8 mouse cellular contexts compared by ENCODE assay signal in the genomic region with DNA sequence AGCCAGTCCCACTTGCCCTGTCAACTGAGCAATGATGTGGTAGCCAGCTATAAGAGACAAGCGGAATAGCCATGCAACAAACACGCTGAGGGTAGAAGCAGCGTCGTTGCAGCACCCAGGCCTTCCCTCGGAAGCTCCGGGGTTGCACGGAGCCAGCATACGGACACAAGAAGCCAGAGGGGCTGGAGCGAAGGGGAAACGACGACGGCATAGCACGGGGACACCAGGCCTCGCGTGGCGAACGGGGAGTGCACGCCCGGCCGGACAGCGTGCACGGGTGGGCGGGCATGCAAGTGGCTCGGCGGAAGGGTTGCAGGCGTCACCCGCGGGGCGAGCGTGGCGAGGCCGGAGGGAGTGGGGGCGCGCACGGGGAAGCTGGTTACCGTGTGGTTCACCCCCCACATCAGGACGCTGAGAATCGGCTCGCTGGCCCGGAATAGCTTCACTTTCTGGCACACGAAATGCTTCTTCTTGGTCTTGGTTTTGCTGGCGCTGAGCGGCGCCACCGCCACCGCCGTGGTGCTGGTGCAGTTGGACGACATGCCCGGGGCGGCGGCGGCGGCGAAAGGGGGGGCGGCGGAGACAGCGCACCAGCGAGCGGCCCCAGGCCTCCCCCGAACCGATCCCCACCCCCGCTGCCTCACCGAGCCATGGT. TPM values are rescaled to one million over a fixed set of nuclear protein-coding genes. Genes with fewer than 3 reads are reported as not detected.
DNase-seq lines count a peak whose midpoint lies in the region; ATAC-seq lines count a peak whose summit lies in the region.

Gene Pip4k2b (minus strand): TSS at position 642 of the 655 bp plus-strand sequence.

- peak within 1 kb of the TSS; percentile 98 for H3K27ac ChIP-seq in forebrain, embryonic 16.5 days (ENCODE audit: low read length)

- H3K9ac ChIP-seq in forebrain, embryonic 16.5 days (replicated peaks; ENCODE audit: low read depth, low read length): peak within 1 kb of the TSS; percentile 87

- peak; percentile 27 for ATAC-seq in forebrain, embryonic 16.5 days
- ATAC-seq in megakaryocyte progenitor cell, adult 5-6 weeks (replicated peaks; ENCODE audit: poor library complexity): 0 out of 2 replicates have a peak, but pooled peaks have one; percentile 9

- no peaks in the 10 kb centered on the region for H3K27me3 ChIP-seq in forebrain, embryonic 16.5 days (replicated peaks; ENCODE audit: control insufficient read depth, insufficient read depth, low read length)

- WGBS in forebrain, embryonic 16.5 days: under 1% methylated on average over 47 of the region's 63 CpGs

- peaks cover 13% of the 10 kb centered on the region for H3K36me3 ChIP-seq in forebrain, embryonic 16.5 days (ENCODE audit: control insufficient read depth, insufficient read depth)

- peak within 1 kb of the TSS; percentile 83 for H3K4me3 ChIP-seq in forebrain, embryonic 16.5 days (replicated peaks; ENCODE audit: low read length)

- peak within 1 kb of the TSS; percentile 72 for H3K4me2 ChIP-seq in forebrain, embryonic 16.5 days (ENCODE audit: low read length)

- peak; percentile 30 for DNase-seq in layer of hippocampus, adult 11-12 months (ENCODE audit: low spot score)
- DNase-seq in layer of hippocampus, adult 9-11 months: no peak
- DNase-seq in adrenal gland, postnatal 36 days: peak; percentile 63 to 72
- no peak for DNase-seq in heart, postnatal 25 days (ENCODE audit: low spot score)
- peak in 1 of 2 experiments; percentile 30 for DNase-seq in left cerebral cortex, postnatal 25 days (ENCODE audit: low spot score in 2 of 2)
- peak; percentile 32 for DNase-seq in urinary bladder, postnatal 25 days (ENCODE audit: low spot score)

- no peaks in the 10 kb centered on the region for H3K9me3 ChIP-seq in forebrain, embryonic 16.5 days (ENCODE audit: control insufficient read depth, low read length)

- intact Hi-C loops in heart, postnatal 25 days (cut with DNase I): loop anchor here (5.0 kb wide), 1 partner anchor 42 kb away; the partner anchor contains the start of genes Pcgf2 and Psmb3
- intact Hi-C loops in left cerebral cortex, postnatal 25 days (cut with DNase I): loop anchor here (2.0 kb wide), 1 partner anchor 45 kb away; no protein-coding TSS in a partner anchor

- peaks cover 19% of the 10 kb centered on the region for H3K4me1 ChIP-seq in forebrain, embryonic 16.5 days (replicated peaks; ENCODE audit: control insufficient read depth, insufficient read depth, low read length)

RNA-seq across cellular contexts. Expression of gene Pip4k2b, which starts in this region (rescaled TPM):
- 10 to 100 TPM; 27.5 to 29.6 TPM for total RNA-seq in adrenal gland, postnatal 36 days (2021)
- polyA plus RNA-seq in forebrain, embryonic 16.5 days (2015; fragmentation: Nextera tagmentation; extraction: Ambion mirVana): 4.1 and 4.7 TPM in 2 replicates
- total RNA-seq in heart, postnatal 25 days (2021): 10 to 100 TPM; 20.2 to 21.1 TPM
- 100 to 1,000 TPM; 111 to 118 TPM for total RNA-seq in left cerebral cortex, postnatal 25 days (2021)
- 16.9 and 17.6 TPM in 2 replicates for total RNA-seq in megakaryocyte progenitor cell, adult 5-6 weeks (2015)
- 17.2 and 28.6 TPM in 2 replicates for total RNA-seq in megakaryocyte progenitor cell, adult 5-6 weeks (2017)

Comparison
In these comparisons a context has a peak if more than half of its experiments do, and no peak if none do; other contexts are left out.
1. DNase-seq: peak in layer of hippocampus, adult 11-12 months (single experiment), adrenal gland, postnatal 36 days (2 of 2) and urinary bladder, postnatal 25 days (single experiment); none in layer of hippocampus, adult 9-11 months (single experiment) and heart, postnatal 25 days (single experiment).